Mouse (Mus musculus): ENCODE measurements around the gene Nrl.

Gene Nrl

DNA sequence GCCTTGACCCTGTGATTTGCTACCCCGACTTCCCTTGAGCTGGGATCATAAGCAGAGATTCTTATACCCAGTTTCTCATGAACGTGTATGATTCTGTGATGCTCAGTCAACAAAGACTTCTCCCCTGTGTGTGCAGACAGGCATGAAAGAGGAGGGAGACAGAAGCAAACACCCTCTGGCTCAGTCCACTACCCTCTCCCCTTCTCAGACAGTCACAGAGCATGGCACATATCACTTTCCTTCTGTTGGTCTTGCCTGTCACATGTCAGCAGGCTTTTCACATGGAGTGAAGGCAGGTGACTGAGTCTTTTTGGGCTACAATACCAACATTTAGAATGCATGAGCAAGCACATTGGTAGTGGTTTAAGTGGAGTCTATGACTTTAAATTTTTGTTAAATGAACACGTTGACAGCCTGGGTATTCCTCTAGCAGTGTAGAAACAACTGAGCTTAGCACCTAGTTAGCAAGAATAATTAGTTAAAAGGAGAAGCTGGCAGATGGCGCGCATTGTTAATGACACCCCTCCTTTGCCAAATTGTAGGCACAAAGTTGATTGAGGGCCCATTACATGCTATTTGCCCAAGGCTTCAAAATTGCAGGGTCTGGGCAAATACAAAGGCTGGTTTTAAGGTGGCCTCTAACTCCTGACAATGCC is 40.2 kb downstream of the Nrl start:
- no peak for DNase-seq (ENCODE audit: low spot score)

DNA sequence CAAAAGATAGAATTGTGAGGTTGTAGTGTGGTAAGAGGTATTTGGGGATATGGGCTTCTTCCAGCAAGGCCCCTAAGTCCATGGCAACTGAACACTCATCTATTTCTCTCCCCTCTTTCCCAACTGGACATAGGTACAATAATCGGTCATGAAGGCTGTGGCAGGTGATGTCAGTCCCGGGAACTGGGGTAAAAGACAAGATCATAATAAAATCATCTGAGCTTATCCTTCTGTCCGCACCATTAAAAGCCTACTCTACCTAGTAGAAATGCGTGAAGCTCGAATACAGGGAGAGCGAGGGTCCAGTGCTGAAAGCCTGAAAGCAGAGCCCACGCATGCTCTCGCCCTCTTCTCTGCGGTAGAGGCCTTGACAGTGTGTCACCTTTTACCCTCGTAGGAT is 45.2 kb downstream of the Nrl start:
- DNase-seq (ENCODE audit: low spot score), result no peak

DNA sequence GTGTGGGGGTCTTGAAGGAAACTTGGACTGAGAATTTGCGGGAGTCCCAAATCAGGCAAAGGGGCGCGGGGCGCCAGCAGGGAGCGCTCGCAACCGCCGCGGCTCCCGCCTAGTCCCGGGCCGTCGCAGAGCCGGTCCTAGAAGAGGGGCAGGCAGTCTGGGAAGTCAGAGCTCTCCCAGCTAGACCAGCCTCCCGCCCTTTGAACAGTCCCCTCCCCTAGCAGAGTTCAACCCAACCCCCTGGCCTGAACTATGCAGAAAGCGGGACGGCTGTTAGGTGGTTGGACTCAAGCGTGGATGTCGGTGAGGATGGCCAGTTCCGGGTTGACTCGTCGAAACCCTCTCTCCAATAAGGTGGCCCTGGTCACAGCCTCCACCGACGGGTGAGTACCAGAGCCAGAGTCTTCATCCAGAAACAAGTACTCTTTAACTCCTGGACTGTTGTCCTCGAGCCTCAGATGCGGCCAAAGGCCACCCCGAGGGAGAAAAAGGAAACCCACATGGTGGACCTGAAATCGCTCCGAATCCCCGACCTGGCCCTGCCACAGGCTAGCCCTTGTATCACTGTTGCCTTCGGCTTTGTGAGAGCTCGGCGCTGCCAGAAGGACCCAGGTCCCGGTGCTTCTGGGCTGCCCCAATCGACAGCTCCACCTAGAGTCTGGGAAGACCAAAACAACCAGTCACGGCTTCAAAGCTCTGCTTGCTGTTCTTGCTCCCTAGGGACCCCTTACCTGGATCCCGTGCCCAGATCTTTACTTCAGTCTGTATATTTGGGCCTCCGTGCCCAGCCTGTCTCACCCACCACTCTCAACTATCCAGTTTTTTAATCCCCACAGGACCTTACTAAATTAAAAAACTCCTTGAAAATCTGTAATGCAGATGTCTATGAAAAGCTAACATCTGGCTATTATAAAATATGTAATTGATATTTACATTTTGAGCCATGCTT is 45.9 kb downstream of the Nrl start, which contains the start of gene Dhrs4:
Gene Dhrs4 (plus strand): TSS at position 108 of the 949 bp plus-strand sequence.
- peak; percentile 58 for DNase-seq (ENCODE audit: low spot score)

DNA sequence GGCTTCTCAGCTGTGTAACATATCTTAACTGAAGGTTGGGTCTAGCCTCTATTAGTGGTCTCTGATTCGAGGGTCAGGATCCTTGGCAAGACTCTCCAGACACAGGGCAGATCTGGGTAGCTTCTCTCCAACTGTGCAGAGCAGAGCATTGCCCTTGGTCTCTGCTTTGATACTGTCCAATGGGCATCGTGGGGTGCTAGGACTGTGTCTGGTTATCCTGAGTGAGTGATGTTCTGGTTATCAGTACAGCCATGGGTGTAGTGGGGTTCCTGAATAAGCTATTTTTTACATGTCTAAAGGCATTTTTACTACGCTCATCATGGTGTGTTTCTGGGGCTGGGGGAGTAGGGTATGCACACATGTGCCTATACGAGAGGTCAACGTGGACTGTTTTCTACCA is 47.0 kb downstream of the Nrl start:
- no peak for DNase-seq (ENCODE audit: low spot score)

DNA sequence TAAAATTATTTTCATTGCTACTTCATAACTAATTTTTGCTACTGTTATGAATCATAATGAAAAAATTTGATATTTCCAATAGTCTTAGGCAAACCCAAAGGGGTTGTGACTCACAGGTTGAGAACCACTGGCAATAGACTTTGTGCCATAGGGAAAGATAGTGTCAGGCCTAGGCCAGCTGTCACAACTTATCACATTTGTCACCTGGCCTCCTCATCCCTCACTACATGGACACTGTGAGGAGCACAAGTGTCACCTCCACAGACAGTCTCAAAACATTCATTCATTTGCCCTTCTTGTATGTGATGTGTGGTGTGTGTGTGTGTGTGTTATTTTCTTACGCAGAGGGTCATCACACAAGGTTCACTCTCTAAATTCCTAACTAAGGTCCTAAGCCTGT is 47.4 kb downstream of the Nrl start:
- no peak for DNase-seq (ENCODE audit: low spot score)

DNA sequence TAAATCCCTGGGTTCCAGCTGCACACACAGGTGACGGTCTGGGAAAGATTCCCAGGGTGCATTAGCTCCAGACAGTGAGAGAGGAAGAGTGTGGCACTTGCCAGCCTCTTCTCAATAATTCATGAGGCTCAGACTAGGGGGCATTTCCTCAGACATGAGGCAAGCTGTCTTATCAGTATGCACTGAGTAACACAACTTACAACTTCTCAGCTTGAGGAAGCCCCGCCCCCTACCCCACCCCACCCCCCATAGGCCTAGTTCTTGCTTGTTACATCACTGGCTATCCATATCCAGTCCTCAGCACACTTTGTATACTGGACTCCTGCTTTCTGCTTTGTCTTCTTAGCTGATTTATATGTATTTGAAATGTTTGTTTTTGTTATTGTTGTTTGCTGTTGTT is 49.1 kb downstream of the Nrl start:
- no peak for DNase-seq (ENCODE audit: low spot score)

DNA sequence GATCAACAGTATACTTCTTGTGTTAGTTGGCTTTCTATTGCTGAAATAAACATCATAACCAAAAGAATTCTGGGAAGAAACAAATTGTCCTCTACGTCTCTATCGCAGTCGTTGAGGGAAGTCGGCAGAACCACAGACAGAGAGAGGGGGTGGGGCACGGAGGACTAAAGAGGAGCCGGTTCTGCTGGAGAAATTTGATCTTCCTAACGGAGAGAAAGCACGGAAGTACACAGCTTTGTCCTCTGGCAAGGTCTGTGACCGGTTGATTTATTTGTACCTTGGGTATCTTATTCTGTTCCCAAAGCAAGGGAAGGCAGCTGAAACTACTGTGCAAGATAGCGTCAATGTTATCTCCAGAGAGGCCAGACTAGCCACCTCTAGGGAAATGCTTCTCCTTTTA is 54.0 kb downstream of the Nrl start:
- DNase-seq (ENCODE audit: low spot score), result no peak

DNA sequence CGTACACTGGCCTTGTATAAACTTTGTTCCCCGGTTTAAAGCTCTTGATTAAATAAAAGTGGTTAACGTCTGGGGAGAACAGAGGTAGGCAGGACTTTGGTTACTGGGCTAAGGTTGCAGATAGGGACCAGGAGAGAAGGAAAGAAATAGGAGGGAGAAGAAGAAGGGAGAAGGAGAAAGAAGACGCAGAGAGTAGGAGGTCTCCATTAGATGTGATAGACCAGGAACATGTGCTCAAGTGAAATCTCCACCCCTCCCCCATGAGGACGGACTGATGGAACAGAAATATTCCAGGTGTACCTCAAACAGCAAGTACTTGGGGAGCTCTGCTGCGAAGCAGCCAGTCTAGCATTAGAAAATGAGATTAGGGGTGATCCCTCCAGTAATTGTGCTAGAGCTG is 55.0 kb downstream of the Nrl start:
- DNase-seq (ENCODE audit: low spot score), result no peak

DNA sequence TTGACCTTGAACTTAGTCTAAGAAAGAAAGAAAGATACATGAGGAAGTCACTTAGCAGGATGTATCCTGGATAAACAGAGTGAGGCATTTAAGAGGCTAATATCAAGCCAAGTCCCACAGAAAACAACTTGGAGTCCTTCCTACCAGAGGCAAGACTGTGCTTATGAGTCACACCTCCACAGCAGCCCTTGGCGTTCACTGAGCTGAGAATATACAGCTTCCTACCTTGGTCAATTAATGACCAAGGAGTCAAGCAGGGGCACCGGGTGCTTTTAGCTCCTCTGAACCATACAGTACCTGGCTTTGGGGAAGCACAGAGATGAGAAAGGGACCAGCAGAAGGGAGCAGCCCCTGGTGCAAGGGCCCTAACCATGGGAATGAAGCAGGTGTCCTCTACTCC is 55.7 kb downstream of the Nrl start:
- no peak for DNase-seq (ENCODE audit: low spot score)
